Mouse (Mus musculus) heart, embryonic 14.5 days (tissue): ENCODE results near the gene Pcsk6. TPM values are rescaled to one million over a fixed set of nuclear protein-coding genes. Genes with fewer than 3 reads are reported as not detected.

Experiments
- ATAC-seq: fragments of 200-750 bp; cut with Nextera tagmentation; 2 replicates; pipeline ENCODE4 v1.8.0; 2017; ENCODE audit warnings: low read depth, moderate TSS enrichment; ENCODE audit not compliant: insufficient number of reproducible peaks, insufficient read depth, low FRiP score
- H3K27ac ChIP-seq, 2 experiments: fragments of 200-500 bp in 1 of 2; fragments of 300-500 bp in 1 of 2; sonication (generic) in 1 of 2; replicated peaks in 1 of 2; 2 replicates each; pipeline ENCODE4 v1.5.1; 2012 to 2014; ENCODE audit warnings: low read depth in 2 of 2, low read length in 2 of 2, control low read depth in 1 of 2, mild to moderate bottlenecking in 1 of 2, mixed read lengths in 1 of 2; ENCODE audit not compliant: control insufficient read depth in 1 of 2, insufficient read depth in 1 of 2
- H3K27me3 ChIP-seq: fragments of 300-500 bp; sonication (generic); 2 replicates; pipeline ENCODE4 v1.6.1; 2014; ENCODE audit warnings: mild to moderate bottlenecking, low read length, control low read depth; ENCODE audit not compliant: control insufficient read depth, insufficient read depth
- H3K36me3 ChIP-seq: fragments of 300-500 bp; sonication (generic); 2 replicates; pipeline ENCODE4 v1.6.1; 2014; ENCODE audit warnings: mild to moderate bottlenecking, control low read depth, low read length, mixed read lengths; ENCODE audit not compliant: control insufficient read depth, insufficient read depth
- H3K4me1 ChIP-seq, 2 experiments: fragments of 200-500 bp in 1 of 2; fragments of 300-500 bp in 1 of 2; sonication (generic) in 1 of 2; 2 replicates each; pipeline ENCODE4 v1.6.1; 2012 to 2014; ENCODE audit warnings: low read length in 2 of 2, control low read depth in 1 of 2, mixed read lengths in 1 of 2; ENCODE audit not compliant: control insufficient read depth in 2 of 2, insufficient read depth in 2 of 2
- H3K4me2 ChIP-seq: fragments of 300-500 bp; sonication (generic); 2 replicates; pipeline ENCODE4 v1.6.1; 2014; ENCODE audit warnings: mild to moderate bottlenecking, low read length
- H3K4me3 ChIP-seq, 2 experiments: fragments of 200-500 bp in 1 of 2; fragments of 300-500 bp in 1 of 2; sonication (generic) in 1 of 2; 2 replicates each; pipeline ENCODE4 v1.5.1; 2012 to 2014; ENCODE audit warnings: low read length in 2 of 2, mild to moderate bottlenecking in 2 of 2, control low read depth in 1 of 2, low read depth in 1 of 2, moderate library complexity in 1 of 2; ENCODE audit not compliant: control insufficient read depth in 1 of 2, insufficient read depth in 1 of 2
- H3K9ac ChIP-seq: fragments of 300-500 bp; sonication (generic); 2 replicates; pipeline ENCODE4 v1.6.1; 2014; ENCODE audit warnings: mild to moderate bottlenecking, low read length
- H3K9me3 ChIP-seq: fragments of 300-500 bp; sonication (generic); 2 replicates; pipeline ENCODE4 v1.6.1; 2016; ENCODE audit warnings: low read length, control low read depth; ENCODE audit not compliant: control insufficient read depth
- WGBS: fragments of 180-500 bp; shearing (Covaris S2); extraction: QIAGEN DNeasy Blood & Tissue Kit; methylation state at CpG from one replicate; pipeline ENCODE4 v1.1.7; 2014; 5-methylcytosine and 5-hydroxymethylcytosine counted together
- polyA plus RNA-seq: library from polyadenylated mRNA; unstranded; fragments of >200 nt; fragmentation: Nextera tagmentation; extraction: Ambion mirVana; gene quantifications from 2 replicates; pipeline ENCODE4 v1.2.1, GENCODE M21; 2014

Gene Pcsk6
- polyA plus RNA-seq, 1 experiment from 2014 or later = 3.0 TPM

- 34% methylated on average over 12 of the region's 12 CpGs for WGBS
- H3K9ac ChIP-seq = no peak overlapping the region
- no peaks in the 10 kb centered on the region for H3K36me3 ChIP-seq
- H3K4me3 ChIP-seq = no peak overlapping the region
- no peak overlapping the region for H3K27ac ChIP-seq
- H3K9me3 ChIP-seq = no peaks in the 10 kb centered on the region
- H3K4me1 ChIP-seq = peaks cover 7 to 8% of the 10 kb centered on the region in 2 experiments; a peak in 3 of 4 replicates
- H3K27me3 ChIP-seq = peaks cover 20% of the 10 kb centered on the region
- H3K4me2 ChIP-seq = peak overlapping the region; percentile 43
- ATAC-seq = no peak
Measured at GRCm38 (mm10) chr7:65881290-65881688, 19.8 kb downstream of the Pcsk6 start.

GRCm38 (mm10) chr7:65884928-65885327 lies 23.4 kb downstream of the Pcsk6 start:
- no peaks in the 10 kb centered on the region for H3K36me3 ChIP-seq
- H3K4me1 ChIP-seq = peaks cover 7 to 8% of the 10 kb centered on the region in 2 experiments; a peak in 3 of 4 replicates
- no peak overlapping the region for H3K9ac ChIP-seq
- no peak overlapping the region for H3K4me2 ChIP-seq
- peaks cover 11% of the 10 kb centered on the region for H3K27me3 ChIP-seq
- WGBS = 8% methylated on average over 4 of the region's 4 CpGs
- H3K27ac ChIP-seq = no peak overlapping the region
- no peak overlapping the region for H3K4me3 ChIP-seq
- no peaks in the 10 kb centered on the region for H3K9me3 ChIP-seq
- ATAC-seq = no peak

GRCm38 (mm10) chr7:65885819-65886218 lies 24.3 kb downstream of the Pcsk6 start:
- Histone ChIP-seq H3K4me2 (no peak overlapping the region), H3K4me1 (peaks cover 7 to 8% of the 10 kb centered on the region in 2 experiments; a peak in 3 of 4 replicates), H3K9me3 (no peaks in the 10 kb centered on the region), H3K9ac (no peak overlapping the region), H3K27me3 (peaks cover 11% of the 10 kb centered on the region), H3K36me3 (no peaks in the 10 kb centered on the region), H3K27ac (no peak overlapping the region), H3K4me3 (no peak overlapping the region)
- 92% methylated on average over 6 of the region's 6 CpGs for WGBS
- ATAC-seq = no peak

GRCm38 (mm10) chr7:65891831-65892230 lies 30.3 kb downstream of the Pcsk6 start:
- Histone ChIP-seq H3K9ac (no peak overlapping the region), H3K4me2 (no peak overlapping the region), H3K36me3 (no peaks in the 10 kb centered on the region), H3K27me3 (peaks cover 4% of the 10 kb centered on the region), H3K4me1 (peaks cover 12 to 16% of the 10 kb centered on the region in 2 experiments; a peak in 3 of 4 replicates), H3K27ac (no peak overlapping the region), H3K9me3 (no peaks in the 10 kb centered on the region), H3K4me3 (no peak overlapping the region)
- WGBS = 77% methylated on average over 7 of the region's 7 CpGs
- ATAC-seq = no peak

GRCm38 (mm10) chr7:65892264-65892828 lies 30.8 kb downstream of the Pcsk6 start:
- Histone ChIP-seq H3K36me3 (no peaks in the 10 kb centered on the region), H3K9ac (no peak overlapping the region), H3K4me1 (peaks cover 12 to 16% of the 10 kb centered on the region in 2 experiments; a peak in 3 of 4 replicates), H3K27ac (no peak overlapping the region), H3K4me3 (no peak overlapping the region), H3K9me3 (no peaks in the 10 kb centered on the region), H3K4me2 (no peak overlapping the region), H3K27me3 (peaks cover 4% of the 10 kb centered on the region)
- ATAC-seq = no peak
- WGBS = 36% methylated on average over 9 of the region's 9 CpGs

- WGBS = 32% methylated on average over 10 of the region's 10 CpGs
- no peak overlapping the region for H3K9ac ChIP-seq
- no peak overlapping the region for H3K27ac ChIP-seq
- H3K27me3 ChIP-seq = no peaks in the 10 kb centered on the region
- ATAC-seq = peak; percentile 35; the same call in 1 of the 2 replicates
- H3K9me3 ChIP-seq = no peaks in the 10 kb centered on the region
- no peak overlapping the region for H3K4me2 ChIP-seq
- H3K4me1 ChIP-seq = peaks cover 12 to 16% of the 10 kb centered on the region in 2 experiments; a peak in 3 of 4 replicates
- H3K4me3 ChIP-seq = no peak overlapping the region
- H3K36me3 ChIP-seq = no peaks in the 10 kb centered on the region
Measured at GRCm38 (mm10) chr7:65893546-65893945, 32.0 kb downstream of the Pcsk6 start.

- Histone ChIP-seq H3K27me3 (no peaks in the 10 kb centered on the region), H3K4me1 (peaks cover 12 to 16% of the 10 kb centered on the region in 2 experiments; a peak in 3 of 4 replicates), H3K9ac (no peak overlapping the region), H3K27ac (no peak overlapping the region), H3K4me3 (no peak overlapping the region), H3K4me2 (no peak overlapping the region), H3K9me3 (no peaks in the 10 kb centered on the region), H3K36me3 (no peaks in the 10 kb centered on the region)
- ATAC-seq = no peak
- 86% methylated on average over 5 of the region's 5 CpGs for WGBS
Measured at GRCm38 (mm10) chr7:65895262-65895661, 33.7 kb downstream of the Pcsk6 start.

- H3K4me3 ChIP-seq = no peak overlapping the region
- H3K36me3 ChIP-seq = no peaks in the 10 kb centered on the region
- no peak overlapping the region for H3K27ac ChIP-seq
- H3K4me2 ChIP-seq = no peak overlapping the region
- 39% methylated on average over 11 of the region's 11 CpGs for whole genome bisulfite sequencing
- H3K9me3 ChIP-seq = no peaks in the 10 kb centered on the region
- H3K27me3 ChIP-seq = no peaks in the 10 kb centered on the region
- ATAC-seq = no peak
- H3K9ac ChIP-seq = no peak overlapping the region
- H3K4me1 ChIP-seq = peaks cover 19 to 28% of the 10 kb centered on the region in 2 experiments
Measured at GRCm38 (mm10) chr7:65901231-65901630, 39.7 kb downstream of the Pcsk6 start.
